Mouse (Mus musculus) embryonic fibroblast, embryonic 13.5 days (primary cell): ENCODE measurements at regions not wholly inside any gene's neighbourhood (a gene's known extent, or its start where the extent isn't known, plus 50 kb on each side); places are given as distances from the start of the nearest gene placed in this dataset.
A peak's percentile ranks its signal among the peaks of the same experiment; 100 is the strongest.

Experiments used
- H3K27ac ChIP-seq: 2 replicates; pipeline ENCODE4 v1.5.1; 2012; ENCODE audit warnings: low read length, control low read depth, inconsistent platforms; ENCODE audit not compliant: insufficient read depth
- H3K4me1 ChIP-seq: 2 replicates; pipeline ENCODE4 v1.6.1; 2011; ENCODE audit warnings: low read length; ENCODE audit not compliant: control insufficient read depth, insufficient read depth
- H3K4me3 ChIP-seq: 2 replicates; pipeline ENCODE4 v1.5.1; 2011; ENCODE audit warnings: mild to moderate bottlenecking, control low read depth, low read length; ENCODE audit not compliant: insufficient read depth
- CTCF ChIP-seq: IDR thresholded peaks from 2 replicates; pipeline ENCODE4 v1.5.1; 2011; ENCODE audit warnings: mild to moderate bottlenecking, control low read depth, low read length, moderate library complexity, borderline replicate concordance; ENCODE audit not compliant: insufficient read depth
- POLR2A ChIP-seq: IDR thresholded peaks from 2 replicates; pipeline ENCODE4 v1.6.1; 2011; ENCODE audit warnings: low read depth, mild to moderate bottlenecking, control low read depth, low read length, moderate library complexity

DNA sequence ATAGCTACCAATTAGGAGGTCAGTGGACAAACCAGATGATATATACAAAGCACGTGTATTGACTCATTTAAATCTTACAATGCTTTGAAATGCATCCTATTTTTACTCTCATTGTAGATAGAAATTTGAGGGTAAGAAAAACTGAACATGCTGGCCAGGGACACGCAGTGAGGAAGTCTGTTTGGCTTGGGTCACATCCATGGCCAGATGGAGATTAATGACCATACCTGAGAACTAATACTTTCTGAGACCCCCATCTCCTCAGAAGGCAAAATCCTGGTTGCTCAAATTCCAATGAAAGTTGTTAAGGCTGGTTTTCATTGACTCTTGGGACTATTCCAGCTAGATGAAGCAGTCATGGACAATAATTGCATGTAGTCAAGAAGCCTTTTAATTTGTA is 850.3 kb downstream of the Gsdmc2 start:
- TF ChIP-seq CTCF (no peak), POLR2A (no peak)
- no peak overlapping the region for H3K4me3 ChIP-seq
- no peaks in the 10 kb centered on the region for H3K4me1 ChIP-seq
- H3K27ac ChIP-seq, result no peak overlapping the region

DNA sequence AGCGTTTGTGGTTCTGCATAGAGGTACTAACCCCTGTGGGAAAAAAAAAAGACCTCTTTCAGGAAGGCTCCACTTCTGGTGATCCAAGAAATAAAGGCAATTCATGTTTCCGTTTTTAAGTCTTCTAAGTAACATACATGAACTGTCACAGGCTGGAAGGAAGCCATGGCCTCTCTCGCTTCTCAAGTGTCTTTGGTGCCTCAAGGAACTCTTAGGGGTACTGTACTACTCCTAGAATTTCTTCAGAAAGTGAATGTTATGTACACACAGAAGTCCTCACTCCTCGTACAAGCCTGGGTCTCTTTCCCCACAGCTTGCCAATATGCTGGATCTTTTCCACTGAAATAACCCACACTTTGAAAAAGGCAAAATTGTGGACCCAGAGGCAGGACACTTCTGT is 858.1 kb downstream of the Gsdmc2 start:
- no peak for TF ChIP-seq CTCF
- TF ChIP-seq POLR2A, result no peak
- H3K4me1 ChIP-seq, result no peaks in the 10 kb centered on the region
- H3K27ac ChIP-seq, result no peak overlapping the region
- H3K4me3 ChIP-seq, result no peak overlapping the region

DNA sequence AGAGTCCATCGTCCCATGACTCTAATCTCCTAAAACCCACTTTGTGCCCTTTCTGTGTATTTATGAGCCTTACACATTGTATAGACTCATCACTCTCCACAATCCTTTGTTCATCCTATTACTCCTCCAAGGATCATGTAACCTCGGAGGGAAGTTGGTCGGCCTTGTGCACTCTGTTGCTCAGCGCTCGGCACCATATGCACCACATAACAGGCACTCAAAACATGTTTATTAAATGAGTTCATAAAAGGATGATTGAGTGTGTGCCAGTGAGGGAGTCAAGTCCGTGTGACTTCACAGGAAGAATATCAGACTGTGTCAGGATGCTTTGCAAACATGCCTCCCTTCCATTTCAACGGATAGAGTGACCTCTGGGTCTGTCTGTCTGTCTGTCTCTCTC is 858.8 kb downstream of the Gsdmc2 start:
- Histone ChIP-seq H3K4me3 (no peak overlapping the region), H3K4me1 (no peaks in the 10 kb centered on the region), H3K27ac (no peak overlapping the region)
- no peak for TF ChIP-seq CTCF
- TF ChIP-seq POLR2A, result no peak

DNA sequence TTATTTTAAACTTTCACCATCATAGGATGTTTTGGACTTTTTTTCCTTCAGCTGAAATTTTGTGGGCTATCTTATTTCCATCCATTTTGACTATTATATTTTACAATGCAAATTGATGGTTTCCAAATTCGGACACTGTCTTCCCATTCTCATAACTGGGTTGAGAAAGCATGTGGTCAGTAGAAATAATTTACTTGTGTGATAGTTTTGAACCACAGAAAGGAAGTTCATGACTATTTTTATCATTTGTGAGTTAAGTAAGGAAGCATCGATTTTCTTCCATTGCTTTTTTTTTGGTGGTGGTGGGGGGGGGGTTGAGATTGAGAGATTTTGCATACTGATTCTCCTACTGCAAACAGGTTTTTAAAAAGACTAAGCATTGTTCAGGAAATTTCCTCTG is 874.4 kb downstream of the Gsdmc2 start:
- Histone ChIP-seq H3K4me1 (no peaks in the 10 kb centered on the region), H3K27ac (no peak overlapping the region), H3K4me3 (no peak overlapping the region)
- TF ChIP-seq POLR2A, result no peak
- TF ChIP-seq CTCF, result no peak

DNA sequence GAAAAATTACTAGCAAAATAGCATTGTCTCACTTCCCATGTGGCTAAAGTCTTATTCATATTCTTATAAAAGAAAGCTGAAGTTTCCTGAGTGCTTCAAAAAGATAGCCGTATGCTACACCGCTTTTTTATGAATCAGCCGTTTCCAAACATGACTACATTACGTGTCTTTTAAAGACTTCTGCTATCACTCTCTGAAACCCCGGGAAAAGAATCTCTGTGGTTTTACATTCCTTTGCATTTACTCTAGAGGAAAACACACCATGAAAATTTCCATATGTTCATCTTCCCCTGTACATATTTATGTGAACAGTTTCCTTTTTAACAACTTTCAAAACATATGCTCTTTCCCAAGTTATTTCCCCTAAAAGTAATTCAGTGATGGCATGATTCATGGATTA is 882.3 kb downstream of the Gsdmc2 start:
- Histone ChIP-seq H3K27ac (peak overlapping the region; percentile 95), H3K4me1 (peaks cover 2% of the 10 kb centered on the region; the same call in 1 of the 2 replicates), H3K4me3 (no peak overlapping the region)
- no peak for TF ChIP-seq POLR2A
- TF ChIP-seq CTCF, result no peak

DNA sequence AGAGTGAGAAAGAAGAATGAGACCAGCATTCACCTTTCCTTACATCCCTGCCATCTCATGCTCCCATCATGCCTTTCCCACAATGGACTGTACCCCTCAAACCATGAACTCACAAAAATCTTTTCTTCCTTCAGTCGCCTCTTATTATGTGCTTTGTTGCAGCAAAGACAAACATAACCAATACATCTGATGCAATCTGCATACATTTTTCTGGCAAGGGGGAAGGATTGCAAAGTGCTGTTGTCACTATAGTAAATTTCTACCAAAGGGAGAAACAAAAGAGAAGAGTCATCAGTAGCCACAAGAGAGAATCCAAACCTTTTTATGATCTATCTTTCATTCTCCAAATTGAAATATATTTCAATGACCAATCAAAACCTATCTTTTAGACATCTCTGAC is 884.4 kb downstream of the Gsdmc2 start:
- no peak overlapping the region for H3K4me3 ChIP-seq
- H3K4me1 ChIP-seq, result peaks cover 2% of the 10 kb centered on the region; the same call in 1 of the 2 replicates
- no peak for TF ChIP-seq POLR2A
- TF ChIP-seq CTCF, result no peak
- H3K27ac ChIP-seq, result peak overlapping the region; percentile 57

DNA sequence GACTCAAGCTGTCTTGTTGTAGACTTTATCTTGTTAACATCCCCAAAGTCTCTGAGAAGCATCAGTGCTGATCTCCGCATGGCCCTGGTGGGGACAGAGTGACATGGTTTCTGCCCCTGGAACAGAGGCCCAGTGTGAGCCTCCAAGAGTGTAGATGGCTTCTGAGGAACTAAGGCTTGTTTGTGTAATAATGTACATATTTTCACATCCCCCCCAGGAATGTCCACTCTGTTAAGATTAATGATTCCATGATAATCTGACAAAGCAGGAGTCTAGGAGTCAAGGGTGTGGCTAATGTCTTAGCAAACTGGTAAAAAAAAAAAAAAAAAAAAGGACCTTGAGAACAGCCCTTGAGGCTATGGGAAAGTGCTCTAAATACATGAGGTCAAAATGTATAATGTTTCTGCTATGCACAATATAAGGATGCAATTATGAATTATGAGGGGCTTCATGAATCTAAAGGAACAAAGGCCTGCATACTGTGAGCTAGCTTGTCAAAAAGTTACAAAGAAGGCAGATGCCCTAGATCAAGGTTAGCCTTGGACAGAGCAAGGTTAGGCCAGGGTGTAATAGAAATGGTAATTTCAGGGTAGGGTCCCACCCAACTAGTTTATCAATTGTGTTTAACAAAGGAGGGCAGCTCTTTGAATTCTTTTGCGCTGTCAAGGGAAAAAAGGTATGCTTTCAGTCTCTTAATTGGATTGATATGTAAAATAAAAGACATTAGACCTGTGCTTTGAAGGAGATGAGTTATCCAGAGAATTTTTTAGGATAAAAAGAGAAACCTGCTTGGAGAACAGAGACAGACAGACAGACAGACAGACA is 886.3 kb downstream of the Gsdmc2 start:
- Histone ChIP-seq H3K4me3 (no peak overlapping the region), H3K4me1 (peaks cover 2% of the 10 kb centered on the region; the same call in 1 of the 2 replicates), H3K27ac (no peak overlapping the region)
- no peak for TF ChIP-seq POLR2A
- TF ChIP-seq CTCF, result no peak

DNA sequence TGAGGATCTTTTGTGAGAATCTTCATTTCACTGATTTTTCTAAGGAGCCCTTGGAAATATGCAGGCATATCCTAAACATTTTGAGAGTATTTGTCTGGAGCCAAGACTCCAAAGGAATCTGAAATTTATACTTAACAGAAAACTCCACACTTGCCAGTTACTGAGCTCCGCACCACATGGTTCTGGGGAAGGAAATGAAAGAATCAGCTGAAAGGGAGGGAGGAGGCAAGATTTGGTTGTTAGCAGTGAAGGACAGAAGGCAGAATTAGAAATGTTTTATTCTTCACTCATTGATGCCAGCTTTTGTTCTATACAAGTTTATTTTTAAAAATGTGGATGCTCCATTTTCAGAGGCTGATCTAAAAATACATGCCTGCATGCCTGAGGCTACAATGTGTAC is 890.1 kb downstream of the Gsdmc2 start:
- H3K4me1 ChIP-seq, result no peaks in the 10 kb centered on the region
- TF ChIP-seq POLR2A, result no peak
- no peak for TF ChIP-seq CTCF
- no peak overlapping the region for H3K4me3 ChIP-seq
- no peak overlapping the region; the same call in none of the 2 replicates for H3K27ac ChIP-seq

DNA sequence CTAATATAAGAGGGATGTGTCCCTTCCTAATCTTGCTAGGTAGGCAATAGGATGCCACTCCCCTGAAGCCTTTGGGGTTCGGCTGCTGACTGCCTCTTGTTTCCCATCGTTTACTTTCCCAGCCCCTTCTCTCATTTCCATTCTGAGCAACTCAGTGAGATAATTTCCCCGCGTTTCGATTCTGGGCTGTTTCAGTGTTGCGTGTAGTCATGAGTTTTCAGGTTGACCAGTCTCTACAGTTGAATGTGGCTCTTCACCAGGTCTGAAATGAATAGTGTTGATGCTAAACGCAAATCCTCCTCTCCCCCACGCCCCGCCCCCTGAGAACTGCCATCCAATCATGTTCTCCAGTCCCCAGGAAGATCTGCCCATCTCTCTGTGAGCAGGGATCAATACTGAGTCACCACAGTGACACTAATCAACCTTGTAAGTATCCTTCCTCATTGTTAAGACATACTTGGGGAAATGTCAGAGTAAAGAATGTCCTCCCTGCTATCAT is 890.6 kb downstream of the Gsdmc2 start:
- Histone ChIP-seq H3K4me3 (no peak overlapping the region), H3K4me1 (no peaks in the 10 kb centered on the region), H3K27ac (no peak overlapping the region)
- TF ChIP-seq POLR2A (no peak), CTCF (no peak)

DNA sequence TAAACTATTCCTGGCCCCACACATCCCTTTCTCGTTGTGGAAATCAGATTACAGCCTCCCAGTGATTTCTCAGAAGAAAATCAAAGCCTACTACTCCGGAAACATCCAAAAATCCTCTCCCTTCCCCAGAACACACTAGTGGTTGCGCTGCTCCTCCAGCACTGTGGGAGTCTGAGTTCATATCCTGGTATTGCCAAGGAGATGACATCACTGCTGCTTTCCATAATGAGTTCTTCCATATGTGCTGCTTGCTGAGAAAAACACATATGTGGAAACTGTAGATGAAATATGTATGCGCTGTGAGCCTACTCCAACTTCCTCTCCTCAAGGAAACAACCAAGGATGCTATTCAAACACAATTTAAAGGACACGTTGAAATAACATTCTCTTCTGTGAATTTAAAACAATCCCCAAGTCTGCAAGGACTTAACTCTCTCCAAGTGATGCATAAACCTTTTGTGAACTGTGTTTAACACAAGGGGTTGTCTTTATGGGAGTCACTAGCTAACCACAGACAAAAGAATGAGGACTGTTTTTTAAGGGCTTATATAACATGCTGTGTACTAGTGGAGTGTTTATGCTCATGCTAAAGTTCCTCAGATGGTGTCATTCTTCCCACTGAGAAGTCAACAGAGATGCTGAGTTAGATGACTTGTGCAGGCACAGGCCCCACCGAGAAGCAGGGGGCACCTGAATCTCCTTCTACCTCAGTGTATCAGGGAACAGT is 891.6 kb downstream of the Gsdmc2 start:
- Histone ChIP-seq H3K27ac (no peak overlapping the region), H3K4me1 (no peaks in the 10 kb centered on the region), H3K4me3 (no peak overlapping the region)
- TF ChIP-seq CTCF, result no peak
- TF ChIP-seq POLR2A, result no peak
